Mouse (Mus musculus): ENCODE results near the gene Il4ra. TPM values are rescaled to one million over a fixed set of nuclear protein-coding genes. Genes with fewer than 3 reads are reported as not detected.

The Il4ra gene
- total and polyA plus RNA-seq, 3 experiments: 13.2 to 20.1 (median 14.3) TPM

GRCm38 (mm10) chr7:125511432-125511831 lies 40.5 kb upstream of the Il4ra start:
- Histone ChIP-seq H3K79me2 (replicated peaks; ENCODE audit: control insufficient read depth, insufficient read depth, low read length) (no peaks in the 10 kb centered on the region), H3K36me3 (ENCODE audit: control insufficient read depth, insufficient read depth, low read length) (no peaks in the 10 kb centered on the region), H3K4me3 (no peak overlapping the region), H3K27ac (no peak overlapping the region), H3K4me1 (ENCODE audit: control insufficient read depth, insufficient read depth, low read length) (no peaks in the 10 kb centered on the region), H3K27me3 (ENCODE audit: control insufficient read depth, insufficient read depth, low read length) (no peaks in the 10 kb centered on the region), H3K9ac (ENCODE audit: low read depth, low read length) (no peak overlapping the region)
- no peak for TF ChIP-seq CTCF (IDR thresholded peaks at IDR 0.05)
- TF ChIP-seq EP300 (IDR thresholded peaks at IDR 0.05; ENCODE audit: insufficient read depth, low read depth, low read length): no peak
- no peak for TF ChIP-seq POLR2A (IDR thresholded peaks at IDR 0.05; ENCODE audit: insufficient read depth, low read depth, low read length)
- DNase-seq: no peak
- 79% methylated on average over 5 of the region's 5 CpGs for WGBS
- intact Hi-C loops (cut with DNase I): no loop called here

DNA sequence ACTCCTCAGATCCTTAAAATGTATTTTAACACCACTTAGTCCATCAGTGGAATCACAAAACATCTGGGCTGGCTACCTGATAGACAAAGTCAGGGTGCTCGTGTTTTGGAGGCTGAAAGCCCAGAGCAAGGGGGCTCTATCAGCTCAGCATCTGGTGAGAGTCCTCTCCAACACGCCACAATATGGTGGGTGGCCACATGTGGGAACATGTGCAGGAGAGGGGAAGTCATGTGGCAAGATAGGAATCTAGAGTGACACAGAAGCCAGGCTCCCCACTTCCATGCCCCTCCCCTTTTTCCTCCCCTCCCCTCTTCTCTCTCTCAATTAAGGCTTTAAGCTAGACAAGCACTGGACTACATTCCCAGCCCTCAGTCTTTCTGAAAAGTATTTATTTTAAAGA lies 40.1 kb upstream of the Il4ra start:
- Histone ChIP-seq H3K27ac (no peak overlapping the region), H3K27me3 (ENCODE audit: control insufficient read depth, insufficient read depth, low read length) (no peaks in the 10 kb centered on the region), H3K4me3 (no peak overlapping the region), H3K9ac (ENCODE audit: low read depth, low read length) (no peak overlapping the region), H3K36me3 (ENCODE audit: control insufficient read depth, insufficient read depth, low read length) (no peaks in the 10 kb centered on the region), H3K4me1 (ENCODE audit: control insufficient read depth, insufficient read depth, low read length) (no peaks in the 10 kb centered on the region), H3K79me2 (replicated peaks; ENCODE audit: control insufficient read depth, insufficient read depth, low read length) (no peaks in the 10 kb centered on the region)
- no peak for TF ChIP-seq POLR2A (IDR thresholded peaks at IDR 0.05; ENCODE audit: insufficient read depth, low read depth, low read length)
- TF ChIP-seq EP300 (IDR thresholded peaks at IDR 0.05; ENCODE audit: insufficient read depth, low read depth, low read length): no peak
- no peak for TF ChIP-seq CTCF (IDR thresholded peaks at IDR 0.05)
- WGBS: 68% methylated on average over 2 of the region's 2 CpGs
- intact Hi-C loops (cut with DNase I): no loop called here
- DNase-seq: no peak

GRCm38 (mm10) chr7:125515081-125515853 lies 36.7 kb upstream of the Il4ra start:
- H3K36me3 ChIP-seq (ENCODE audit: control insufficient read depth, insufficient read depth, low read length): no peaks in the 10 kb centered on the region
- H3K4me3 ChIP-seq: no peak overlapping the region
- H3K4me1 ChIP-seq (ENCODE audit: control insufficient read depth, insufficient read depth, low read length): no peaks in the 10 kb centered on the region
- no peak for DNase-seq
- H3K9ac ChIP-seq (ENCODE audit: low read depth, low read length): no peak overlapping the region
- intact Hi-C loops (cut with DNase I): no loop called here
- no peaks in the 10 kb centered on the region for H3K79me2 ChIP-seq (replicated peaks; ENCODE audit: control insufficient read depth, insufficient read depth, low read length)
- no peaks in the 10 kb centered on the region for H3K27me3 ChIP-seq (ENCODE audit: control insufficient read depth, insufficient read depth, low read length)
- WGBS: 57% methylated on average over 5 of the region's 5 CpGs
- TF ChIP-seq CTCF (IDR thresholded peaks at IDR 0.05): no peak
- no peak for TF ChIP-seq POLR2A (IDR thresholded peaks at IDR 0.05; ENCODE audit: insufficient read depth, low read depth, low read length)
- no peak for TF ChIP-seq EP300 (IDR thresholded peaks at IDR 0.05; ENCODE audit: insufficient read depth, low read depth, low read length)
- no peak overlapping the region for H3K27ac ChIP-seq

DNA sequence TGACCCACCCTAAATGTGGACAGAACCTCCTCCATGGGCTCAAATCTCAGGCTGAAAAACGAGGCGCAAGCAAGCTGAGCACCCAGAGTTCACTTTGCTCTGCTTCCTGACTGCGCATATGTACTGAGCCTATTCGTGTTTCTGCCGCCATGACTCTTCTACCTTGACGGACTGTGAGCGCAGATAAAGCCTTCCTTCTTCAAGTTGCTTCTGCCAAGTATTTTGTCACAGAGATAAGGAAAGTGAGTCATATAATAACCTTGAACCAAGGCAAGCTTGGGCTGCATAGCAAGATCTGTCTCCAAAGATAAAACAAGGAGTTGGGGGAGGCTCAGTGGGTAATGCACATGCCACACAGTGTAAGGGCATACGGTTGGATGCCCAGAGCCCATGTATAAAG lies 35.2 kb upstream of the Il4ra start:
- 71% methylated on average over 8 of the region's 8 CpGs for WGBS
- Histone ChIP-seq H3K4me3 (no peak overlapping the region), H3K27me3 (ENCODE audit: control insufficient read depth, insufficient read depth, low read length) (no peaks in the 10 kb centered on the region), H3K4me1 (ENCODE audit: control insufficient read depth, insufficient read depth, low read length) (no peaks in the 10 kb centered on the region), H3K9ac (ENCODE audit: low read depth, low read length) (no peak overlapping the region), H3K36me3 (ENCODE audit: control insufficient read depth, insufficient read depth, low read length) (no peaks in the 10 kb centered on the region), H3K27ac (no peak overlapping the region), H3K79me2 (replicated peaks; ENCODE audit: control insufficient read depth, insufficient read depth, low read length) (no peaks in the 10 kb centered on the region)
- intact Hi-C loops (cut with DNase I): no loop called here
- TF ChIP-seq CTCF (IDR thresholded peaks at IDR 0.05) (no peak), POLR2A (IDR thresholded peaks at IDR 0.05; ENCODE audit: insufficient read depth, low read depth, low read length) (no peak), EP300 (IDR thresholded peaks at IDR 0.05; ENCODE audit: insufficient read depth, low read depth, low read length) (no peak)
- DNase-seq: no peak

DNA sequence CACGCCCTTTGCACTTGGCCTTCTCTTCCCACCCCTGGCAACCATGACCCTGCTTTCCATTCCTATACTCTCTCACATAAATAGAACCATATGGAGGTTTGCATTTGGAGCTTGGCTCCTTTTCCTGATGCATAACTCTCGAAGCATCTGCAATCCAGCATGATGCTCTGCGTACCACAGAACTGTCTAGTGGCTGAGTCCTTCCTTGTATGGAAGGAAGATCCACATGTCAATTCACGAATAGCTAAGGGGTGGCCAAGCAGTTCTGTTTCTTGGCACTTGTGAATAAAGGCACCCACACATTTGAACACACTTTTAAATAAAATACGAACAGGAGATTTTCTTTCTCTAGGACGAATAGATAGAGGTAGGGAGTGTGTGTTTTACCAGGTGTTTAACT lies 34.5 kb upstream of the Il4ra start:
- no peak overlapping the region for H3K4me3 ChIP-seq
- WGBS: 82% methylated on average over 6 of the region's 6 CpGs

GRCm38 (mm10) chr7:125519715-125520114 lies 32.2 kb upstream of the Il4ra start:
- Histone ChIP-seq H3K36me3 (ENCODE audit: control insufficient read depth, insufficient read depth, low read length) (no peaks in the 10 kb centered on the region), H3K27ac (no peak overlapping the region), H3K4me3 (no peak overlapping the region), H3K79me2 (replicated peaks; ENCODE audit: control insufficient read depth, insufficient read depth, low read length) (no peaks in the 10 kb centered on the region), H3K9ac (ENCODE audit: low read depth, low read length) (no peak overlapping the region), H3K27me3 (ENCODE audit: control insufficient read depth, insufficient read depth, low read length) (no peaks in the 10 kb centered on the region), H3K4me1 (ENCODE audit: control insufficient read depth, insufficient read depth, low read length) (no peaks in the 10 kb centered on the region)
- no peak for TF ChIP-seq POLR2A (IDR thresholded peaks at IDR 0.05; ENCODE audit: insufficient read depth, low read depth, low read length)
- no peak for TF ChIP-seq EP300 (IDR thresholded peaks at IDR 0.05; ENCODE audit: insufficient read depth, low read depth, low read length)
- no peak for TF ChIP-seq CTCF (IDR thresholded peaks at IDR 0.05)
- intact Hi-C loops (cut with DNase I): no loop called here
- DNase-seq: no peak
- 77% methylated on average over 3 of the region's 3 CpGs for WGBS

More for the DNA sequence above, 34.5 kb upstream of the Il4ra start:
- H3K36me3 ChIP-seq (ENCODE audit: control insufficient read depth, insufficient read depth, low read length): no peaks in the 10 kb centered on the region
- DNase-seq: no peak
- no peak overlapping the region for H3K9ac ChIP-seq (ENCODE audit: low read depth, low read length)
- TF ChIP-seq CTCF (IDR thresholded peaks at IDR 0.05) (no peak), EP300 (IDR thresholded peaks at IDR 0.05; ENCODE audit: insufficient read depth, low read depth, low read length) (no peak), POLR2A (IDR thresholded peaks at IDR 0.05; ENCODE audit: insufficient read depth, low read depth, low read length) (no peak)
- H3K27me3 ChIP-seq (ENCODE audit: control insufficient read depth, insufficient read depth, low read length): no peaks in the 10 kb centered on the region
- H3K27ac ChIP-seq: no peak overlapping the region
- no peaks in the 10 kb centered on the region for H3K4me1 ChIP-seq (ENCODE audit: control insufficient read depth, insufficient read depth, low read length)
- intact Hi-C loops (cut with DNase I): no loop called here
- H3K79me2 ChIP-seq (replicated peaks; ENCODE audit: control insufficient read depth, insufficient read depth, low read length): no peaks in the 10 kb centered on the region

Measured in heart, adult 2 months (tissue).